Mouse (Mus musculus): ENCODE results near the gene Slc4a4. TPM values are rescaled to one million over a fixed set of nuclear protein-coding genes. Genes with fewer than 3 reads are reported as not detected.

Slc4a4 gene
- polyA plus RNA-seq, 1 experiment from 2014 or later = 6.7 TPM

DNA sequence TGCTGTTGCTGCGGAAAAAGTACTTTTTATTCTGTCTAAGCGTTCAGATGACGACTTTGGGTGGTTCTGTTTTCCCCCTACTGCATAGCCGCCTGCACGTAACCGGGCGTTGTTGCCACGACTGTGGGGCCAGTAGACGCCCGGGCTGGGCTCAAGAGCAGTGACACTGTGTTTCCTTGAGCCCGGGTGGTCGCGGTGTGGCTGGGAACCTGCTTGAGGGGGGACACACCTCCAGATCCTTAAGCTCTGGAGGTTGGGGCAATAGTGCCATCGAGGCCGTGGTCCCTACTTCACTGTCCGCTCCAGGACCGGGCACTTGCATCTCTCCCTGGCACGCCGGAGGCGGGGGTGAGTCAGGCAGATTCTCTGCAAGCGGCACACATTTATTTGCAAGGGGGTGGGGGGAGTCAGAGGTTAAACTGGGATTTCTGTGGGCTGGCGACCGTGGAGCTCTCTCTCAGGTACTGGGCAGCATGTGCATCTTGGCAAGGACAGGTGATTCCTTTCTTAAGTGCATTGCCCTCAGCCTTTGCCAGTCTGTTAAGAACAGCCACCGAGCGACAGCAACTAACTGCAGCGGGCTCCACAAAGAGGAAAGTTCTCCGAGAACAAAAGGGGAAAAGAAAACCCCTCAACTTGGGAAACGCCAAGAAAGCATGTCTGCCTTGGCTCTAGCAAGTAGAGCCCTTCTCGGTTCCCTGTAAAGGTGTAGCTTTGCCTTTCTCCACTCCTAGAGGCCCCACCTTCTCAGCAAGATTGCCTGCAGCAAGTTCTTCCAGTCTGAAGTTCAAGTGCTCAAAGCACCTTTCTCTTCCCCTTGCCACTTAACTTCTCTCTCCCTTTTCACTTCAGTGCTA lies 1.2 kb downstream of the Slc4a4 start:
- peaks cover 13% of the 10 kb centered on the region; the same call in 1 of the 2 replicates for H3K27me3 ChIP-seq (replicated peaks)
- WGBS = 1% methylated on average over 29 of the region's 29 CpGs
- H3K4me2 ChIP-seq = peak overlapping the region; percentile 97
- H3K36me3 ChIP-seq (replicated peaks) = no peaks in the 10 kb centered on the region
- no peaks in the 10 kb centered on the region for H3K9me3 ChIP-seq
- peaks cover 20% of the 10 kb centered on the region for H3K4me1 ChIP-seq
- H3K9ac ChIP-seq = peak overlapping the region; percentile 47
- no peak overlapping the region for H3K27ac ChIP-seq
- peak overlapping the region; percentile 95 for H3K4me3 ChIP-seq
- peak; percentile 46 for ATAC-seq (replicated peaks)

DNA sequence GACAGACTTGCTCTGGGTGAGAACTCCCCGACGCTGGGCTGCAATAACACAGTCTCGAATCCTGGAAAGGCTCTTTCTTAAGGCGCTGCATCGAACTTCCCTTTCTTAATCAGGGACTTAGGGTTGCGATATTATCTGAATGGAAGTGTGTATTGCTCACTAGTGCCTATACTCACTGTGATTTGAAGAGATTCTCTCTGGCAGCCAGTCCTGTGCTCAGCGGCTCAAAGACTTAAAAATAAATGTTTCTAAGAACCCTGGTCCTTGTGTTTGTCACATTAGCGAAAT lies 1.7 kb downstream of the Slc4a4 start:
- Histone ChIP-seq H3K9ac (no peak overlapping the region), H3K4me1 (peaks cover 20% of the 10 kb centered on the region), H3K9me3 (no peaks in the 10 kb centered on the region), H3K4me2 (peak overlapping the region; percentile 97), H3K36me3 (replicated peaks) (no peaks in the 10 kb centered on the region), H3K4me3 (peak overlapping the region; percentile 95), H3K27me3 (replicated peaks) (peaks cover 13% of the 10 kb centered on the region; the same call in 1 of the 2 replicates), H3K27ac (no peak overlapping the region)
- WGBS = 40% methylated on average over 8 of the region's 8 CpGs
- ATAC-seq (replicated peaks) = no peak

DNA sequence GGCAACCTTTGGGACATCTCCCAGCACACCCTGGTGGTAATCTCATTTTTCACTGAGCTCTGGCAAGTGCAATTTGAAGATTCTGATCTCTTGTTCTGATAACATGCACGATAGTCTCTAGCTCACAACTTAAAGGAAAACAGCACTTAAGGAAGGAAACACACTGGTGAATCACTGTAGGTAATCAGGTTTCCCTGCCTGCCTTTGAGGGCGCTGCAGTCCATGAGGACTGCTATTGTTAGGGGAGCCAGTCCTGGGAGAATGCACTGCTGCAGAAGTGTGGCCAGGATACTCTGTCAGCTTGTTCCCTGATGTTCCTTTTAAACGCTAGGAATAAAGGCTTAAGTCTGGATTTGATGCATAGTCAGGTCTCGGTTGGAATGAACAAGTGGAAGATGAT lies 2.7 kb downstream of the Slc4a4 start:
- H3K4me3 ChIP-seq = no peak overlapping the region
- peaks cover 13% of the 10 kb centered on the region; the same call in 1 of the 2 replicates for H3K27me3 ChIP-seq (replicated peaks)
- 25% methylated on average over 4 of the region's 4 CpGs for WGBS
- no peaks in the 10 kb centered on the region for H3K9me3 ChIP-seq
- no peaks in the 10 kb centered on the region for H3K36me3 ChIP-seq (replicated peaks)
- H3K4me2 ChIP-seq = peak overlapping the region; percentile 1; the same call in 1 of the 2 replicates
- ATAC-seq (replicated peaks) = no peak
- H3K27ac ChIP-seq = no peak overlapping the region
- peaks cover 20% of the 10 kb centered on the region for H3K4me1 ChIP-seq
- H3K9ac ChIP-seq = no peak overlapping the region

DNA sequence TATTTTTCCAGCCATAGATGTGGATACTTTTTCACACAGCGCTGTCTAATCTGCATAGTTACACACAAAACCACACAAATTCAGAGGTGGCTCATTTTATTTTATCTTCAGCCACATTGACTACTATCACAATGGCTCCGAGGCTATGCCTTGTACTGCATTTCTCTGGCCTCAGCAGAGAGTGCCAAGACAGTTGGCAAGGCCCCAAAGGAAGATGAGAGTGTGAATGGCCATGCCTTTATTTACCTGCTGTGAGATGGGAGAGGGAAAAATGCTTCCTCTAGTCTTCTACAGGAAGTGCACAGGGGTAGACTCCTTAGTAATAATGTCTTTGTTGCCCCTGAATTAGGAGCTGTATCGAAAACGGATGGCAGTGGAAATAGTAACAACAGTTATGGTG lies 3.5 kb downstream of the Slc4a4 start:
- Histone ChIP-seq H3K27me3 (replicated peaks) (peaks cover 13% of the 10 kb centered on the region; the same call in 1 of the 2 replicates), H3K4me2 (no peak overlapping the region), H3K9me3 (no peaks in the 10 kb centered on the region), H3K9ac (no peak overlapping the region), H3K4me1 (peaks cover 20% of the 10 kb centered on the region), H3K27ac (no peak overlapping the region), H3K36me3 (replicated peaks) (no peaks in the 10 kb centered on the region), H3K4me3 (no peak overlapping the region)
- WGBS = 88% methylated on average over 4 of the region's 4 CpGs
- no peak for ATAC-seq (replicated peaks)

DNA sequence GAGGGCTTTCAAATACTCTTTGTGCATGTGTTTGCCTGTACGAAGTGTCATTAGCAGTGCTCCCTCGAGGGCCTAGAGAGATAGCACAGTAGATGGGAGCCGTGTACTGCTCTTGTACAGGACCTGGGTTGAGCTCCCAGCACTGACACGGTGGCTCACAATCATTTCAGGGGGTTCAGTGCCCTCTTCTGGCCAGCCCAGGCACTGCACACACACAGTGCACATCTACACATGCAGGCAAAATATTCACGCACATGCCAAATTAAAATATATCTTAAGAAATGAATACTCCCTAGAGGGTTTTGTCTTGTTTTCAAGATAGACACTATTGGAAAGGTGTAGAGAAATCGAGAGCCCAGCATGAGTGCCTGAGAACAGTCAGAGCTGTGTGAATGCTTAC lies 10.0 kb downstream of the Slc4a4 start:
- ATAC-seq (replicated peaks) = no peak
- Histone ChIP-seq H3K9ac (no peak overlapping the region), H3K4me1 (no peaks in the 10 kb centered on the region), H3K4me2 (no peak overlapping the region), H3K27ac (no peak overlapping the region), H3K36me3 (replicated peaks) (no peaks in the 10 kb centered on the region), H3K4me3 (no peak overlapping the region), H3K9me3 (no peaks in the 10 kb centered on the region), H3K27me3 (replicated peaks) (no peaks in the 10 kb centered on the region)
- WGBS = 93% methylated on average over 6 of the region's 6 CpGs

DNA sequence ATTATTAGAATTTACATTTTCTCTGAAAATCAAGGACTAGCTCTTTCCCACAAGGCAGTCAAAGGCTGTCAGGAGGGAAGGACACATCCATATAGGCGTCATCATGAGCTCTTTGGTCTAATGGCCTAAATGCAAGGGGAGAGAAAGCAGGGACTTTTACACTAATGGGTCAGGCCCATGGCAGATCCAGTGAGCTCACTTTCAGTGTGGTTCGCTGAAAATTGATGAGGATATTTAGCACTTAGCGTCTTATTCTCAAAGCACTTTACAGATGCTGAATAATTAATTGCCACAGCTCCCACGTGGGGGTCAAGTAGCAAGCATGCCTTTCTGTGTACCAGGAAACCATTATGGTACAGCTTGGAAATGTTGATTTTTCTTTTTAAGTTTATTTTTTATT lies 16.5 kb downstream of the Slc4a4 start:
- Histone ChIP-seq H3K4me1 (no peaks in the 10 kb centered on the region), H3K9me3 (no peaks in the 10 kb centered on the region), H3K4me3 (no peak overlapping the region), H3K36me3 (replicated peaks) (no peaks in the 10 kb centered on the region), H3K27me3 (replicated peaks) (no peaks in the 10 kb centered on the region), H3K9ac (no peak overlapping the region), H3K27ac (no peak overlapping the region), H3K4me2 (no peak overlapping the region)
- ATAC-seq (replicated peaks) = no peak
- WGBS = 60% methylated on average over 4 of the region's 4 CpGs

DNA sequence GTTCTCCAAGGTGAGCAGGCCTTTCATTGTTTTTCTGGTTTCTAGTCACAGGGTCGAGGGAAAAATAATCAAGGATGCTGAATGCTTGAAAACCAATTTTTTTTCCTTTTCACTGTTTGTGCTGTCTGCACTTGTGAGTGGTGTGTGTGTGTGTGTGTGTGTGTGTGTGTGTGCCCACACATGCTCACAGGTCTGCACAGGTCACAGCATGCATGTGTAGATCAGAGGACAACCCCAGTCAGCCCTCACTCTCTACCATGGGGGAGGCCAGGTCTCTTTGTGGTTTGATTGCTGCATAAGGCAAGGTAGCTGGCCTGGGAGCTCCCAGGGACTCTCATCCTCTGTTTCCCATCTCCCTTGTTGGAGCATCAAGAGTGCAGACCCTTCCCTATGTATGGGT lies 16.9 kb downstream of the Slc4a4 start:
- no peaks in the 10 kb centered on the region for H3K27me3 ChIP-seq (replicated peaks)
- no peaks in the 10 kb centered on the region for H3K36me3 ChIP-seq (replicated peaks)
- H3K4me3 ChIP-seq = no peak overlapping the region
- no peak for ATAC-seq (replicated peaks)
- H3K4me1 ChIP-seq = no peaks in the 10 kb centered on the region
- WGBS = 70% methylated on average over 1 of the region's 1 CpGs
- no peak overlapping the region for H3K4me2 ChIP-seq
- H3K9me3 ChIP-seq = no peaks in the 10 kb centered on the region
- no peak overlapping the region for H3K27ac ChIP-seq
- no peak overlapping the region for H3K9ac ChIP-seq

DNA sequence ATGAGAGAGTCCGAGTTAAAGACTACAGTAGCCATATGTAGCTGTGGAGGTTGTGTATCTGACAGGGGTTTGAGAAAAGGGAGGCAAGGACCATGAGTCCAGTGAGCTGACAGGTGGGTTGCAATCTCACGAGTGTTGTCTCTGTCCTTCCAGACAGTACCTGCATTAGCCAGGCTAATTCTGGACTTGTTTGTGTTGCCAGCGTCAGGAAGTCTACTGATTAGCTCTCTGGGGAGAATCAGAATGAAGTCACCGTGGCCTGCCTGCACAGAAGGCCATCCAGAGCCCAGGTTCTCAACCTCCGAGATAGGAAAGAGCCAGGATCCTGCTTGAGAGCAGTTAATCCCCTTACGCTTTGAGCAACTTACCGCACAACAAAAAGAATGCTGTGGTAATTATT lies 18.2 kb downstream of the Slc4a4 start:
- Histone ChIP-seq H3K4me3 (no peak overlapping the region), H3K27me3 (replicated peaks) (no peaks in the 10 kb centered on the region), H3K9ac (no peak overlapping the region), H3K4me2 (no peak overlapping the region), H3K36me3 (replicated peaks) (no peaks in the 10 kb centered on the region), H3K27ac (no peak overlapping the region), H3K4me1 (no peaks in the 10 kb centered on the region), H3K9me3 (no peaks in the 10 kb centered on the region)
- no peak for ATAC-seq (replicated peaks)
- WGBS = 72% methylated on average over 7 of the region's 7 CpGs

DNA sequence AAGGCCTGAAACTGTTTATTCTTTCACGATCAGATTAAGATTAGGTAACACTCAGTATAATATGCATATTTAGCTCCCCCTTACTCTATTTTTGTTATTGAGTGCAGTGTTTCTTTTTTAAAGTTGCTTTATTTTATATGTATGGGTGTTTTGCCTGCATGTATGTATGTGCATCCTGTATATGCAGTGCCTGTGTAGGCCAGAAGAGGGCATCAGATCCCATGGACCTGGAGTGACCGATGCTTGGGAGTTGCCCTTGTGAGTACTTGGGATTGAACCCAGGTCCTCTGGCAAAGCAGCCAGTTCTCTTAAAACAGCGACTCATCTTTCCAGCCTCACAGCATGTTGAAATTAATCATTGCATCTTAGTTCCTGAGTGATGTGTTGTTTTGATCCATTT lies 21.0 kb downstream of the Slc4a4 start:
- Histone ChIP-seq H3K27me3 (replicated peaks) (no peaks in the 10 kb centered on the region), H3K9ac (no peak overlapping the region), H3K9me3 (no peaks in the 10 kb centered on the region), H3K36me3 (replicated peaks) (no peaks in the 10 kb centered on the region), H3K27ac (no peak overlapping the region), H3K4me3 (no peak overlapping the region), H3K4me2 (no peak overlapping the region), H3K4me1 (no peaks in the 10 kb centered on the region)
- WGBS = 95% methylated on average over 3 of the region's 3 CpGs
- no peak for ATAC-seq (replicated peaks)

DNA sequence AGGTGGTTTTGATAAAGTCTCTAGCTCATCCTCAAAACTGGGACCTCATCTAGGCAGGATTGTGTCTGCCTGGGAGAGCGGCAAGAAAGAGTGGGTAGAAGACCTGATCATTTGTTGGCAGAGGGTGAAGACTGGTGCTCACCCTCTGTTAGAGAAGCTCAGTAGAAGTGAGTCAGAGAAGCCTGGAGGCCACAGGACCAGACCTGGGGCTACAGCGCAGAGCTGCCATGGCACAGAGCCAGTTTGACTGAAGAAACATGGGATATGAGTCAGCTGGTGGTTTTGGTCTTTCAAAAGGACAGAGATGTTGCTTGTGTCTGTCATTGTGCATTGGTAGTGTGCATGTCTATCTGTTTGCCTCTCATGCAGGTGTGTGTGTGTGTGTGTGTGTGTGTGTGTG lies 26.0 kb downstream of the Slc4a4 start:
- H3K4me1 ChIP-seq = no peaks in the 10 kb centered on the region
- H3K27me3 ChIP-seq (replicated peaks) = no peaks in the 10 kb centered on the region
- H3K9ac ChIP-seq = no peak overlapping the region
- no peak overlapping the region for H3K27ac ChIP-seq
- 100% methylated on average over 2 of the region's 2 CpGs for WGBS
- H3K4me2 ChIP-seq = no peak overlapping the region
- ATAC-seq (replicated peaks) = no peak
- H3K4me3 ChIP-seq = no peak overlapping the region
- H3K36me3 ChIP-seq (replicated peaks) = no peaks in the 10 kb centered on the region
- no peaks in the 10 kb centered on the region for H3K9me3 ChIP-seq

DNA sequence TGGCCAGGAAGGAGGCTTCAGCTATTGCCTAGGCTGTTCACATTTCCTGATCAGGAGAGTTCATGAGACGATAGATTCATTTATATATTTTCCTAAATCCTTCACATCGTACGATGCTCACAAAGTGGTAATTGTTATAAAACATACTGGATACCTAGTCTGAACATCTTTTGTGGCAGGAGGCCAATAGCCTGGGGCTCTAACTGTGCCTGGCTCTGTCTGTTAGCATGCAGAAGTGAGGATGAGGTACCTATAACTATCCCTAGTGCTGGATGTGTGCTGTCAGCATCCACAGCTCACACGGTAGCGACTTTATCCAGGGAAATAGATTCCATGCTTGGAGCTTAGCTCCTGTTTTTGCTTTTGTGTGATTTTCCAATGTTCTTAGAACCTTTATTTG lies 28.5 kb downstream of the Slc4a4 start:
- WGBS = 90% methylated on average over 5 of the region's 5 CpGs
- Histone ChIP-seq H3K27me3 (replicated peaks) (no peaks in the 10 kb centered on the region), H3K9ac (no peak overlapping the region), H3K4me1 (no peaks in the 10 kb centered on the region), H3K27ac (no peak overlapping the region), H3K4me2 (no peak overlapping the region), H3K9me3 (no peaks in the 10 kb centered on the region), H3K4me3 (no peak overlapping the region), H3K36me3 (replicated peaks) (no peaks in the 10 kb centered on the region)
- no peak for ATAC-seq (replicated peaks)

DNA sequence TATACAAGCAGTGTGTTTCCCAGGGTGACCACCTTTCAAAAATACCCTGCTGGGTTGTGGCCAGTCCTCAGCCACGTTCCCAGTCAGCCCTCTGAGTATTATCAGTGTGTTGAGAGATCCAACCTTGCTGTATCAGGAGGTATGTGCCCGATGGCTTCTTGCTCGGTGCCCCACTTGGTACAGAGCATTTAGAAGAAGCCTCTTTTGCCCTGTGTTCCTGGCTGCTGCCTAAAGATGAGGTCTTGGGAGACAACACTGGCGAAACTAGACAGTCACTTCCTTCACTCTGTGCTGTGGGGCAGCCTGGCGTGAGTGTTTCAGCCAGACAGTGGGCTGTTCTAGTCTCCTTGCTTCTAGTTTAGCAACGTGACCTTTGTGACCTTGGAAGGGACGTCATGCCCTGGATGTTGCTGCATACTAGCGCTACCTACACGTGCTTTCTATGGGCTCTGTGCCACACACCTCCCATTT lies 29.9 kb downstream of the Slc4a4 start:
- Histone ChIP-seq H3K4me1 (no peaks in the 10 kb centered on the region), H3K9me3 (no peaks in the 10 kb centered on the region), H3K9ac (no peak overlapping the region), H3K4me3 (no peak overlapping the region), H3K27ac (no peak overlapping the region), H3K4me2 (no peak overlapping the region), H3K27me3 (replicated peaks) (no peaks in the 10 kb centered on the region), H3K36me3 (replicated peaks) (no peaks in the 10 kb centered on the region)
- 78% methylated on average over 9 of the region's 9 CpGs for WGBS
- ATAC-seq (replicated peaks) = no peak

DNA sequence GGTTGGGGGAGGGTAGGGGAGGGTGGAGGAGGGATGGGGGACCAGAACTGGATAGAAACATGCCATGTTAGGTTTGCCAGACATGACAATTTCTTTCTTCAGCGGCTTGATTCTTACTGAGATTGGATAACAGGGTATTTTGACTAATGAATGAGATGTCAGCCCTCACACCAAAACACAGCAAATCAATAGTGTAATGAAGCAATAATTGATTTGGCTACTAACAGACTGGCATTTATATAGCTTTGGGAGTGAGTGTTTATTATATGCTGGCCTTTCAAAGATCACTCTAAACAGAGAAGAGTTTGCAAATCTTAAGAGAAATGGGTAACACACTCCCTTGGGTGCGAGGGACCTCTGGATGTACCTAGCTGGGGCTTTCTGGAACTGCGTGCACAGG lies 30.6 kb downstream of the Slc4a4 start:
- ATAC-seq (replicated peaks) = no peak
- H3K4me2 ChIP-seq = no peak overlapping the region
- no peak overlapping the region for H3K4me3 ChIP-seq
- H3K9ac ChIP-seq = no peak overlapping the region
- WGBS = 91% methylated on average over 3 of the region's 3 CpGs
- no peak overlapping the region for H3K27ac ChIP-seq
- no peaks in the 10 kb centered on the region for H3K27me3 ChIP-seq (replicated peaks)
- no peaks in the 10 kb centered on the region for H3K36me3 ChIP-seq (replicated peaks)
- H3K4me1 ChIP-seq = no peaks in the 10 kb centered on the region
- H3K9me3 ChIP-seq = no peaks in the 10 kb centered on the region

Data from midbrain, embryonic 15.5 days (tissue).